Mouse (Mus musculus) kidney, embryonic 15.5 days (tissue): ENCODE results near the gene Kif2a. TPM values are rescaled to one million over a fixed set of nuclear protein-coding genes. Genes with fewer than 3 reads are reported as not detected.

Source experiments
- ATAC-seq: fragments of 200-750 bp; cut with Nextera tagmentation; replicated peaks from 2 replicates; pipeline ENCODE4 v1.8.0; 2017; ENCODE audit warnings: moderate TSS enrichment; ENCODE audit not compliant: low FRiP score
- H3K27ac ChIP-seq: fragments of 300-500 bp; sonication (generic); 2 replicates; pipeline ENCODE4 v1.5.1; 2015; ENCODE audit warnings: mild to moderate bottlenecking, inconsistent platforms
- H3K27me3 ChIP-seq: fragments of 300-500 bp; sonication (generic); 2 replicates; pipeline ENCODE4 v1.6.1; 2015; ENCODE audit warnings: inconsistent platforms
- H3K36me3 ChIP-seq: fragments of 300-500 bp; sonication (generic); 2 replicates; pipeline ENCODE4 v1.6.1; 2015; ENCODE audit warnings: inconsistent platforms
- H3K4me1 ChIP-seq: fragments of 300-500 bp; sonication (generic); 2 replicates; pipeline ENCODE4 v1.6.1; 2015; ENCODE audit warnings: inconsistent platforms
- H3K4me2 ChIP-seq: fragments of 300-500 bp; sonication (generic); 2 replicates; pipeline ENCODE4 v1.6.1; 2015; ENCODE audit warnings: moderate library complexity, mild to moderate bottlenecking, inconsistent platforms
- H3K4me3 ChIP-seq: fragments of 300-500 bp; sonication (generic); replicated peaks from 2 replicates; pipeline ENCODE4 v1.5.1; 2015; ENCODE audit warnings: mild to moderate bottlenecking, inconsistent platforms
- H3K9ac ChIP-seq: fragments of 300-500 bp; sonication (generic); 2 replicates; pipeline ENCODE4 v1.6.1; 2015; ENCODE audit warnings: mild to moderate bottlenecking, inconsistent platforms
- H3K9me3 ChIP-seq: fragments of 300-500 bp; sonication (generic); replicated peaks from 2 replicates; pipeline ENCODE4 v1.6.1; 2016; ENCODE audit warnings: inconsistent platforms
- WGBS: fragments of 180-500 bp; shearing (Covaris S2); methylation state at CpG from one replicate; pipeline ENCODE4 v1.1.7; 2015; ENCODE audit warnings: mixed read lengths; 5-methylcytosine and 5-hydroxymethylcytosine counted together
- polyA plus RNA-seq: library from polyadenylated mRNA; unstranded; fragments of >200 nt; fragmentation: Nextera tagmentation; extraction: Ambion mirVana; gene quantifications from 2 replicates; pipeline ENCODE4 v1.2.1, GENCODE M21; 2015

The Kif2a gene
- polyA plus RNA-seq, 1 experiment from 2014 or later, result 15.5 TPM

DNA sequence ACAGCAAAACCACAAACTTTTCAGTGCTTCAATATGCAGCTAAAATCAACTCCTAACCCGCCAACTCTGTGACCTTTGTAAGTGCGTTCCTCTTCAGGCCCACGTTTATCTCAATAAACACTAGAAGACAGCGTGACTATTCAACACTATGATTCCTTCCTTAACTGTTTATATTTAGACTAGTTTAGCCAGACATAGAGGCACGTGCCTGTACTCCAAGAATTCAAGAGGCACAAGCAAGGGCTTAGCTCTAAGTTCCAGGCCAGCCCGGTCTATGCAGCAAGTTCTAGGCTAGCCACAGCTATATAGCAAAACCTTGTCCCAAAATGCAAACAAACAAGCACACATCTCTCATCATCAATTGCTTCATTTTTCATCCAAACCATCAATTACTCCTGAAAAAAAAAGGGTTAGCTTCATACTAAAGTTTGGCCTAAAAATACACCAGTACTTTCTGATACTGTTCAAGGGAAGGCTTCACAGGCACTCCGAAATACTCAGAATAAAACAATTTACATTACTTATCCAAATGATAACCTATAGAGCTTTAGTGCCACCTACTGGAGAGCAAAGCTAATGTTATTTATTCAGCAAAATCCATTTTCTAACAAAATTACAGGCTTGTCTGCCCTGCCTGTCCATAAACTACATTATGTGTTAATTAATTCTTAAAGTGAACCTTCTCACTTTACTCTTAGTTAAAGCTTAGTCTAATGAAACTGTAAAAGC lies 103.4 kb downstream of the Kif2a start:
- Histone ChIP-seq H3K27me3 (no peaks in the 10 kb centered on the region), H3K9me3 (no peaks in the 10 kb centered on the region), H3K4me1 (no peaks in the 10 kb centered on the region), H3K4me3 (no peak overlapping the region), H3K36me3 (peaks cover 46% of the 10 kb centered on the region), H3K9ac (no peak overlapping the region), H3K27ac (no peak overlapping the region), H3K4me2 (no peak overlapping the region)
- ATAC-seq, result no peak
- 83% methylated on average over 7 of the region's 7 CpGs for WGBS

DNA sequence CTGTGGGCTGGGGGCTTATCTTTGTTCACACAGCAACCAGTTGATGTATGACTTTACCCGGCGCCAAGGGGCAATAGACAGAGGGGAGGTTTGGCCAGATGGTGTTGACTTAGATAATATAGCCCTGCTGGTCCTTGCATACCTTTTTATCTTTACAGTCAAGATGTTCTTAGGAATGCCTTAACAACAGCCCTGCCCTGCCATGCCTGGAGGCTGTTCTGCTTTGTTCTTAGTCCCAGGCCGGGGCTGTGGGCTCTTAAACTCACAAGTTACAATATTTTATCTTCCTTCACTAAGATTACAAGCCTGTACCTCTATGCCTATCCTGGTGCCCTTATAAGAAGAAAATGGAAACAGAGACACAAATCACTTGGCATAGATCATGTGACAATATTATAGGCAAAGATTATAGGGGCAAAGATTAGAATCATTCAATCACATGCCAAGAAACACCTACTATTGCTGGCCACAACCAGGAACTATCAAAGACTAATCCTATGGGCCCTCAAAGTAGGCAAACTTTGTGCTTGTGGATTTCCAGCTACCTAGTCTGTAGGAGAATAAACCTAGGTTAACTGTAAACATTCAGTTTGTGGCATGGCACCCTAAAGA lies 108.7 kb downstream of the Kif2a start:
- H3K4me3 ChIP-seq, result no peak overlapping the region
- no peak for ATAC-seq
- no peak overlapping the region for H3K27ac ChIP-seq
- H3K4me2 ChIP-seq, result no peak overlapping the region
- H3K4me1 ChIP-seq, result no peaks in the 10 kb centered on the region
- H3K9ac ChIP-seq, result no peak overlapping the region
- H3K36me3 ChIP-seq, result peaks cover 31% of the 10 kb centered on the region
- H3K9me3 ChIP-seq, result no peaks in the 10 kb centered on the region
- WGBS, result 47% methylated on average over 3 of the region's 3 CpGs
- no peaks in the 10 kb centered on the region for H3K27me3 ChIP-seq

DNA sequence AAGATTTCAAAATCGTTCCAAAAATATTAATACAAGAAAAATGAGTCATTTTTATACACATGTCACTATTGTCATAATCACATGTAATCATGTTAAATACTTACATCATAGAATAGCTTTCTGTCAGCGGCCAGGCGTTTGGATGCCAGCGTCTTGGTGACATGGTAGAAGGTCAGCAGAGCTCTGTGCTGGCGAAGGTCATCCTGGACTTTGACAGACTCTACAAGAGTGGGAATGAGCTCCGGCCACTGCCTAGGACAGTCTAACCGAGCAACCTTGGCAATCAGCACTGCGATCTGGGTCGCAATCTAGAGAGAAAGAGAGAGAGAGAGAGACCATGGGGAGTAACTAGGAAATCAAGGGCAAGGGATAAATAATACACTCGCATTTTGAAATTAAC lies 111.8 kb downstream of the Kif2a start:
- Histone ChIP-seq H3K27me3 (no peaks in the 10 kb centered on the region), H3K4me3 (no peak overlapping the region), H3K4me2 (no peak overlapping the region), H3K4me1 (no peaks in the 10 kb centered on the region), H3K27ac (no peak overlapping the region), H3K9me3 (no peaks in the 10 kb centered on the region), H3K9ac (no peak overlapping the region), H3K36me3 (peaks cover 53% of the 10 kb centered on the region)
- no peak for ATAC-seq
- WGBS, result 95% methylated on average over 10 of the region's 10 CpGs

Other genes starting within 250 kb of the Kif2a start
- gene Ipo11, start 85.2 kb downstream of the Kif2a start, polyA plus RNA-seq, result 76.8 and 78.5 TPM in 2 replicates
- 42.3 and 45.9 TPM in 2 replicates for gene Dimt1, start 75.0 kb downstream of the Kif2a start, polyA plus RNA-seq